Mouse (Mus musculus) olfactory bulb, adult 2 months (tissue): ENCODE data around the gene Spata3. TPM values are rescaled to one million over a fixed set of nuclear protein-coding genes. Genes with fewer than 3 reads are reported as not detected.
A peak's percentile ranks its signal among the peaks of the same experiment; 100 is the strongest.

Source experiments
- H3K27ac ChIP-seq: fragments of 200-500 bp; 2 replicates; pipeline ENCODE4 v1.5.1; 2012; ENCODE audit warnings: low read depth, low read length; ENCODE audit not compliant: insufficient read depth
- H3K4me1 ChIP-seq: fragments of 200-500 bp; 2 replicates; pipeline ENCODE4 v1.6.1; 2012; ENCODE audit warnings: low read length; ENCODE audit not compliant: control insufficient read depth, insufficient read depth
- H3K4me3 ChIP-seq: fragments of 200-500 bp; 2 replicates; pipeline ENCODE4 v1.5.1; 2012; ENCODE audit warnings: mild to moderate bottlenecking, low read depth, low read length, moderate library complexity; ENCODE audit not compliant: insufficient read depth
- CTCF ChIP-seq: fragments of 200-500 bp; IDR thresholded peaks from 2 replicates; pipeline ENCODE4 v1.5.1; 2012; ENCODE audit warnings: low read depth, mild to moderate bottlenecking, low read length, moderate library complexity; ENCODE audit not compliant: insufficient read depth
- POLR2A ChIP-seq: fragments of 200-500 bp; IDR thresholded peaks from 2 replicates; pipeline ENCODE4 v1.6.1; 2012; ENCODE audit warnings: mild to moderate bottlenecking, low read depth, low read length, moderate library complexity; ENCODE audit not compliant: insufficient read depth
- WGBS: fragments of 180-500 bp; shearing (Covaris S2); methylation state at CpG from one replicate; pipeline ENCODE4 v1.1.7; 2018; 5-methylcytosine and 5-hydroxymethylcytosine counted together
- polyA plus RNA-seq: library from polyadenylated mRNA; stranded (reverse); fragments of >200 nt; gene quantifications from 2 replicates; pipeline ENCODE4 v1.2.4, GENCODE M21; 2012; ENCODE audit warnings: low replicate concordance; ENCODE audit not compliant: missing spikeins, insufficient read depth, insufficient read length

The Spata3 gene
- polyA plus RNA-seq, 1 experiment, result not detected

DNA sequence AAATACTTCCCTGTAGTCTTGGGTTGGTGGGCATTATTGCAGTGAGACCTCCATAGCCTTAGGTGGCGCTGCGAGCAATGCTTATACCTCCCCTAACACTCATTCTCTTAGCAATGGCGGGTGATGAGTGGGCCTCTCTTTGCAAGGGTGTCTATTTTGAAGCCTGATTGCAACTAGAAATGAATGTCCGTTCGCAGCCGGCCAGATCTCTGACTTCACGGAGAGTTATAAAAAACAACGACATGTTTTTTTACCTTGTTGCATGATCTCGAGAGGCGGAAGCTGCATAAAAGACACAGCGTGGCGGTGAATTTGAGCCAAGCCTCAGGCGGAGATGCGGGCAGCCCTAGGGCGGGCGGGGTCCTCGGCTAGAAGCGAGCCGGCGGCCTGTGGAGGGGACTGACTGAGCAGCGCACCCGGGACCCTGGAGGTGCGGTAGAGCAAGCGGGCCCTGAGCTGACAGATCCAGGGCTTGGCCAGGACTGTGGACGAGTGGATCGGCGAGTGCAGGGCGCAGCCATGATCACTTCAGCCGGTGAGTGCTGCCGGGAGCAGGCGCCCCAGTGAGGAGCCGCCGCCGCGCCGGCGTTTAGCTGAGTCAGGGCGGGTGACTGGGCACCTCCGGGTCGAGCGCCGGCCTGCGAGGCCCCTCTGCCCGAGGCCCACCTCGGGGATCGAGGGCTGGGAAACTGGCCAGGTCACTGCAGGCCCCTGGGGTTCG lies 47.8 kb downstream of the Spata3 start, which contains the start of gene Psmd1:
Gene Psmd1 (plus strand): TSS at position 117 of the 721 bp plus-strand sequence.
- Histone ChIP-seq H3K4me3 (peak within 1 kb of the TSS; percentile 87), H3K4me1 (no peaks in the 10 kb centered on the region), H3K27ac (peak within 1 kb of the TSS; percentile 97)
- WGBS, result under 1% methylated on average over 47 of the region's 47 CpGs
- TF ChIP-seq CTCF, result no peak
- TF ChIP-seq POLR2A, result peak; percentile 56; the same call in 1 of the 2 replicates

GRCm38 (mm10) chr1:86076565-86076964 lies 59.9 kb downstream of the Spata3 start:
- 97% methylated on average over 2 of the region's 2 CpGs for WGBS
- Histone ChIP-seq H3K4me3 (no peak overlapping the region), H3K27ac (no peak overlapping the region), H3K4me1 (no peaks in the 10 kb centered on the region)
- TF ChIP-seq CTCF, result no peak
- TF ChIP-seq POLR2A, result no peak

Other genes starting within 250 kb of the Spata3 start
- gene A630001G21Rik, start 238.2 kb upstream of the Spata3 start, polyA plus RNA-seq, result not detected in 2 replicates
- 256 TPM in 1 of 2 replicates, not detected in the other for gene Cab39, start 223.4 kb upstream of the Spata3 start, polyA plus RNA-seq
- gene Itm2c, start 122.5 kb upstream of the Spata3 start, polyA plus RNA-seq, result not detected in 2 replicates
- gene 4933407L21Rik, start 88.3 kb upstream of the Spata3 start, polyA plus RNA-seq, result not detected in 2 replicates
- gene Gpr55, start 55.8 kb upstream of the Spata3 start, polyA plus RNA-seq, result not detected in 2 replicates
- gene 2810459M11Rik, start 29.0 kb downstream of the Spata3 start, polyA plus RNA-seq, result not detected in 2 replicates
- gene Psmd1, start 47.6 kb downstream of the Spata3 start, polyA plus RNA-seq, result 97.9 TPM in 1 of 2 replicates, not detected in the other
- not detected in 2 replicates for gene Htr2b, start 95.2 kb downstream of the Spata3 start, polyA plus RNA-seq
- gene Gm21972, start 116.8 kb downstream of the Spata3 start, polyA plus RNA-seq, result not detected in 2 replicates
- not detected in 2 replicates for gene Armc9, start 138.0 kb downstream of the Spata3 start, polyA plus RNA-seq